Mouse (Mus musculus) ovary, adult 18-20 months (tissue): ENCODE results near the gene Inava.

Source experiments
- DNase-seq: peaks from one replicate; pipeline ENCODE4 v3.0.0; 2022; ENCODE audit warnings: low spot score, mixed read lengths

The Inava gene

GRCm38 (mm10) chr1:136233892-136234594 is at the start of gene Inava:
Gene Inava (minus strand): TSS chr1:136234264.
- no peak for DNase-seq

DNA sequence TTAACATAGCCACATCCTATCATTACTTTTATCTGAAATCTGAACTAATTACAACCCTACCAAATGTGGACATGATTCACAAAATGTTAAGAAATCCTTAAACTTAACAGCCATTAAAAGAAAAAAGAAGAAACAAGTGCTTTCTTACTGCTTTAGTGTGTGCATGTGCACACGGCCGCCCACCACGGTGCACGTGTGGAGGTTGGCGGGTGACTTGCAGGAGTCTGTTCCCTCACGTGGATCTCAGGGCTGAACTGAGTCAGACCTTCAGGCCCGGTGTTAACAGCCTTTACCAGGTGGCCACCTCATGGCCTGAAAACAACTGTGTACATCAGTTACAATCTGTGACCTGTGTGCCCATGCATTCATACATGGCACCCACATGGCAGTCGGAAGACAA is 43.3 kb upstream of the Inava start:
- no peak for DNase-seq

GRCm38 (mm10) chr1:136268224-136268623 is 34.2 kb upstream of the Inava start:
- DNase-seq, result no peak

GRCm38 (mm10) chr1:136266127-136266526 is 32.1 kb upstream of the Inava start:
- DNase-seq, result no peak

- DNase-seq, result no peak
Measured at GRCm38 (mm10) chr1:136263355-136263754, 29.3 kb upstream of the Inava start.

- DNase-seq, result no peak
Measured at GRCm38 (mm10) chr1:136260635-136261238, 26.7 kb upstream of the Inava start, which contains the start of gene Gpr25. Gene Gpr25 (minus strand): TSS chr1:136260873.

- peak; percentile 28 for DNase-seq
Measured at GRCm38 (mm10) chr1:136259893-136260634, 26.0 kb upstream of the Inava start.

GRCm38 (mm10) chr1:136259543-136259892 is 25.5 kb upstream of the Inava start:
- DNase-seq, result no peak

DNA sequence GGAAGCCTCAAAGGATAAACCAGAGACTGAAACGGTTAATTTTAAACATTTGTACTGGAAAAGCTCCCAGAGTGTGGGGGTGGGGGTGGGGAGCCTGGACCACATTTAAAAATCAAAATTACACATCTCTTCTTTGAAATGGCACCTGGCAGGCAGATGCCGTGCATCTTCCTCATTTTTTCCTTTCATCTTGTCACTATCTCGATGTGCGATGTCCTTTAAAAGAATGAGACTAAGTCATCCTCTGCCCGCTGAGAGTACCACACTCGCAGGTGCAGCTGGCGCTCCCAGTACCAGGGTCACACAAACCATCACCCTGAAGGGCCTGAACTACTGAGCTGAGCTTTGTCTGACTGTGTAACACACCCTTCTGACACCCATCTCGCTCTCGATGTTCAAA is 24.4 kb upstream of the Inava start:
- no peak for DNase-seq

GRCm38 (mm10) chr1:136255657-136256056 is 21.6 kb upstream of the Inava start:
- DNase-seq, result no peak

GRCm38 (mm10) chr1:136255174-136255573 is 21.1 kb upstream of the Inava start:
- DNase-seq, result no peak

- DNase-seq, result no peak
Measured at GRCm38 (mm10) chr1:136254503-136255065, 20.5 kb upstream of the Inava start.

- no peak for DNase-seq
Measured at GRCm38 (mm10) chr1:136253472-136253871, 19.4 kb upstream of the Inava start.

GRCm38 (mm10) chr1:136249662-136250061 is 15.6 kb upstream of the Inava start:
- no peak for DNase-seq

- no peak for DNase-seq
Measured at GRCm38 (mm10) chr1:136247393-136247792, 13.3 kb upstream of the Inava start.

GRCm38 (mm10) chr1:136244469-136244868 is 10.4 kb upstream of the Inava start:
- no peak for DNase-seq

DNA sequence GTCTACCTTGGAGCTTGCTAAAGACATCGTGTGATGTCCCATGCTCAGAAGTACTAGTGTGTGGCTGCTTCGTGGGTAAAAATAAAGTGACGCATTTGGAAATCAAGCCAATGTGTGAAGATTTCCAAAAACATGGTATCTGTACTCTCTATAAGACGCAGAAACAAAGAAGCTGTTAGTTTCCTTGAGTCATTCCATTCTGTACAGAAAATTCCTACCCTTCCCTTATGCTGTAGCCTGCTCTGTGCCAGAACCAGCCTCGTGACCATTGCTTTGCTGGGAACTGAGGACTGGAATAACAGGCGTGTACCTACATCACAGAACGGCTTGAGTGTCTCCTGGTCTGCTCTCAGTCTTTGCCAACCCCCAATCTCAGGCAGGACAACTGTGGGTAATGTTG is 7.7 kb upstream of the Inava start:
- no peak for DNase-seq

- DNase-seq, result no peak
Measured at GRCm38 (mm10) chr1:136238495-136238894, 4.4 kb upstream of the Inava start.

- no peak for DNase-seq
Measured at GRCm38 (mm10) chr1:136234595-136235092, 580 bp upstream of the Inava start.

DNA sequence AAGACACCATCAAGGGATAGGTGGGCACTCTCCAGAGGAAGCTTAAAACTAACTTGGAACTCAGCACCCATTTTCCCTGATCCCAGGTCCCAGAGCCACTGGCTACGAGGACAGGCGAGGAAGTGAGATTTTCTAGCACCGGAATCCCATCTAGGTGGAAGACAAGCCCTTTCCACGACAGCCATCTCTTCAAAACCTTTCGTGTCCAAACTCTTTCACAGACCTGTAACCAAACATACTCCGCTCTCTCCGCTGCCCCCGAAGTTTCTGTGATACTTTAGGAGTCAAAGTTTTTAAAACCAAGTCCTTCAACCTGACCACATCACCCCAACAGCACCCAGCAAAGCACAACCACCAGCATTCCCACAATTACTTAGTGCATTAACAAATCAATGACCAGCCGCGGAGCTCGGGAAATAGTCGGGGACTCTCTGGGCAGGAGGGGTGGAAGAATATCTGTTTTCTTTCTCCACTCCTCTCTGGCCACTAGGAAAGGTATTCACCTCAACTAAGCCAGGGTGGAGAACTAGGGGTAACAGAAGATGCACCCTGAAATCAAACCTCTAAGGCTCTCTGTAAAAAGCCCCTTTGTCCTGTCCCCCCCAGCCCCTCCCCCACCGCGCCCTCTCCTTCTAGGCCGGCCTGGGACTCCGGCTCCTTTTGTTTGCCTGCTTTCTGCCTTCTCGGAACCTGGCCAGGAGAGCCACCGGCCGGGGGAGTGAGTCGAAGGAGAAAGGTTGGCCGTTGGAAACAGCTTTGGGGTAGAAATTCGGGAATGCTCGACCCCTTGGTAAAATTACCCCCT is 876 bp downstream of the Inava start:
- no peak for DNase-seq

DNA sequence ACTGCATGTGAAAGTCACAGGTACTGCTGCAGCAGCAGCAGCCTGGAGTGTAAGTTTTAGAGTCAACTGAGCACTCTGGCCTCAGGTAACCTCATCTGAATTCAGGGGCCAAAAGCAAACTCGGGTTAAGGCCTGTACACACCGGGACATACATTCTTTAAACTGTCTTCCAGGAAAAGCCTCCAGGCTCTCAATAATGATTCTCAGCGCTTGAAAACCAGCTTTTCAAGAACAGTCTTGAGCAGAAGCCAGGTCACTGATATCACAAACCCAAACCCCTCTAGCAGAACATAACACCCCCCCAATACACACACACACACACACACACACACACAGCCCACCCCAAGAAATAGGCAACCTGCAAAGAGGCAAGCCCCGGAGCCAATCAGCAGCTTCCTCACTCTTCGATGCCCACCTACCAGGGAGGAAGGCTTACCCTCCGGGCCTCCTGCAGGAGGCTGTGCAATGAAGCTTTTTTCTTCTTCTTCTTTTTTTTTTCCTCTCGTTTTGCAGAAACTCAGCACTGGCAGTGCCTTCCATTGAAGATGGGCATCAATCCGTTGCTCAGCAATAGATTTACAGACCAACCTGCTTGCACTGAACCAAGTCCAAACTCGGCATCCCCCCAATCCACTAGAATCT is 1.7 kb downstream of the Inava start:
- no peak for DNase-seq
